Mouse (Mus musculus) kidney, embryonic 14.5 days (tissue): ENCODE measurements around the gene Cxcl10. TPM values are rescaled to one million over a fixed set of nuclear protein-coding genes. Genes with fewer than 3 reads are reported as not detected.

ENCODE experiments used
- ATAC-seq: fragments of 200-750 bp; cut with Nextera tagmentation; 2 replicates; pipeline ENCODE4 v1.8.0; 2017; ENCODE audit warnings: moderate number of reproducible peaks, mild to moderate bottlenecking, moderate TSS enrichment, moderate library complexity; ENCODE audit not compliant: low FRiP score, low TSS enrichment
- H3K27ac ChIP-seq: fragments of 300-500 bp; sonication (generic); 2 replicates; pipeline ENCODE4 v1.5.1; 2014; ENCODE audit warnings: low read depth, mild to moderate bottlenecking, low read length, moderate library complexity, mixed read lengths
- H3K27me3 ChIP-seq: fragments of 300-500 bp; sonication (generic); 2 replicates; pipeline ENCODE4 v1.6.1; 2014; ENCODE audit warnings: mild to moderate bottlenecking, low read length; ENCODE audit not compliant: control insufficient read depth, insufficient read depth
- H3K36me3 ChIP-seq: fragments of 300-500 bp; sonication (generic); 2 replicates; pipeline ENCODE4 v1.6.1; 2014; ENCODE audit warnings: low read length, mixed read lengths; ENCODE audit not compliant: control insufficient read depth, insufficient read depth
- H3K4me1 ChIP-seq: fragments of 300-500 bp; sonication (generic); 2 replicates; pipeline ENCODE4 v1.6.1; 2014; ENCODE audit warnings: low read length, mixed read lengths; ENCODE audit not compliant: control insufficient read depth, insufficient read depth
- H3K4me2 ChIP-seq: fragments of 300-500 bp; sonication (generic); replicated peaks from 2 replicates; pipeline ENCODE4 v1.6.1; 2014; ENCODE audit warnings: low read depth, mild to moderate bottlenecking, low read length
- H3K4me3 ChIP-seq: fragments of 300-500 bp; sonication (generic); 2 replicates; pipeline ENCODE4 v1.5.1; 2014; ENCODE audit warnings: mild to moderate bottlenecking, low read length
- H3K9ac ChIP-seq: fragments of 300-500 bp; sonication (generic); 2 replicates; pipeline ENCODE4 v1.6.1; 2014; ENCODE audit warnings: low read depth, mild to moderate bottlenecking, low read length, moderate library complexity
- H3K9me3 ChIP-seq: fragments of 300-500 bp; sonication (generic); 2 replicates; pipeline ENCODE4 v1.6.1; 2016; ENCODE audit warnings: low read length; ENCODE audit not compliant: control insufficient read depth
- WGBS: fragments of 180-500 bp; shearing (Covaris S2); extraction: QIAGEN DNeasy Blood & Tissue Kit; methylation state at CpG from one replicate; pipeline ENCODE4 v1.1.7; 2014; 5-methylcytosine and 5-hydroxymethylcytosine counted together
- polyA plus RNA-seq: library from polyadenylated mRNA; unstranded; fragments of >200 nt; fragmentation: Nextera tagmentation; extraction: Ambion mirVana; gene quantifications from 2 replicates; pipeline ENCODE4 v1.2.1, GENCODE M21; 2014

The Cxcl10 gene
- polyA plus RNA-seq, 1 experiment from 2014 or later = 0.84 TPM

GRCm38 (mm10) chr5:92386643-92387042, 38.0 kb upstream of the Cxcl10 start:
- no peak overlapping the region for H3K27ac ChIP-seq
- no peak for ATAC-seq
- H3K9ac ChIP-seq = no peak overlapping the region
- 28% methylated on average over 6 of the region's 6 CpGs for WGBS
- no peaks in the 10 kb centered on the region for H3K36me3 ChIP-seq
- peaks cover 14% of the 10 kb centered on the region for H3K27me3 ChIP-seq
- H3K4me3 ChIP-seq = no peak overlapping the region
- no peak overlapping the region for H3K4me2 ChIP-seq
- no peaks in the 10 kb centered on the region for H3K4me1 ChIP-seq
- H3K9me3 ChIP-seq = no peaks in the 10 kb centered on the region

DNA sequence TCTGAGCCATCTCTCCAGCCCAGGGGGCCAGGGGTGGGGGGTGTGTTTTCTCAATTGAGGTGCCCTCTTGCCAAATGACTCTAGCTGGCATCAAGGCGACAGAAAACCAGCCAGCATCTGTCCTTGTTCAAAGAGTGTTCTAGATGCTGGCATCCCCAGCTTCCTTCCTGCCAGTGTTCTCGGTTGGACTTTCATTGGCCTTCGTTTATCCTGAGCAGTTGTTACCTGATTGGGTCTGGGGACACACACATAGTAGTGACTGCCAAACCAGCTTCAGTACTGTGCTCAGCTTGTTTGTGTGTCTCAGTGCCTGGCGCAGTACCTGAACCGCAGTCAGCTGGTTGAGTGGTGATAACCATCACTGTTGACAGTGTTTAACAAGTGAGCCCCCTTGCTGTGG, 37.4 kb upstream of the Cxcl10 start:
- Histone ChIP-seq H3K9me3 (no peaks in the 10 kb centered on the region), H3K36me3 (no peaks in the 10 kb centered on the region), H3K4me2 (no peak overlapping the region), H3K27me3 (peaks cover 8% of the 10 kb centered on the region), H3K4me3 (no peak overlapping the region), H3K9ac (no peak overlapping the region), H3K27ac (no peak overlapping the region), H3K4me1 (no peaks in the 10 kb centered on the region)
- WGBS = 81% methylated on average over 5 of the region's 5 CpGs
- no peak for ATAC-seq

GRCm38 (mm10) chr5:92384855-92385254, 36.2 kb upstream of the Cxcl10 start:
- no peak for ATAC-seq
- Histone ChIP-seq H3K27me3 (peaks cover under 1% of the 10 kb centered on the region; the same call in 1 of the 2 replicates), H3K4me2 (no peak overlapping the region), H3K4me1 (no peaks in the 10 kb centered on the region), H3K36me3 (no peaks in the 10 kb centered on the region), H3K9ac (no peak overlapping the region), H3K27ac (no peak overlapping the region), H3K4me3 (no peak overlapping the region), H3K9me3 (no peaks in the 10 kb centered on the region)
- 57% methylated on average over 7 of the region's 7 CpGs for WGBS

DNA sequence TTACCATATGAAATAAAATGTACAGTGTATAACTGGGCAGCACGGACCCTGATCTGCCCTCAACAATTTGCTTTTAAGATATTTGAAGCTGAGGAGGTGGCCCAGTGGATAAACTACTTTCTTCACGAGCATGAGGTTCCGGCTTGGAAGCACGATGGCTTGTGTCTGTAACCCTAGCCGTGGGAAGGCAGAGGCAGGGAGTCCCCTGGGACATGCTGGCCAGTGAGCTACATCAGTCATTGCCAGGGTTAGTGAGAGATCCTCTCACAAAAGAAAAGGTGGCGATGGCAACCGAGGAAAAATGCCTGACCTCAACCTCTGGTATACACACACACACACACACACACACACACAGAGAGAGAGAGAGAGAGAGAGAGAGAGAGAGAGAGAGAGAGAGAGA, 35.1 kb upstream of the Cxcl10 start:
- Histone ChIP-seq H3K4me1 (no peaks in the 10 kb centered on the region), H3K36me3 (no peaks in the 10 kb centered on the region), H3K9me3 (no peaks in the 10 kb centered on the region), H3K27me3 (no peaks in the 10 kb centered on the region), H3K4me3 (no peak overlapping the region), H3K27ac (no peak overlapping the region), H3K4me2 (no peak overlapping the region), H3K9ac (no peak overlapping the region)
- 20% methylated on average over 7 of the region's 7 CpGs for WGBS
- ATAC-seq = no peak

DNA sequence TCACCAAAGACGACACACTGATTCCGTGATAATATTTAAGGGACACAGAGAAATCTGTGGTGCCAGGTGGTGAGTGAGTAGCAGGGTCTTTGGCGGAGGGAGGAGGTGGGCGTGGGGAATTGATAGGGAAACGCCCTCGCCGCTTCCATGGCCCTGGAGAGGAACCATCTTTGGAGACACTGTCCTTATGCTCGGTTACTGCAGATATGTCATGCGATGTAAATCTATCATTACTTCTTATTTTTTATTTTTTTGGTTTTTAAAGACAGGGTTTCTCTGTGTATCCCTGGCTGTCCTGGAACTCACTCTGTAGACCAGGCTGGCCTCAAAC, 33.6 kb upstream of the Cxcl10 start:
- WGBS = 68% methylated on average over 9 of the region's 9 CpGs
- no peak overlapping the region for H3K27ac ChIP-seq

DNA sequence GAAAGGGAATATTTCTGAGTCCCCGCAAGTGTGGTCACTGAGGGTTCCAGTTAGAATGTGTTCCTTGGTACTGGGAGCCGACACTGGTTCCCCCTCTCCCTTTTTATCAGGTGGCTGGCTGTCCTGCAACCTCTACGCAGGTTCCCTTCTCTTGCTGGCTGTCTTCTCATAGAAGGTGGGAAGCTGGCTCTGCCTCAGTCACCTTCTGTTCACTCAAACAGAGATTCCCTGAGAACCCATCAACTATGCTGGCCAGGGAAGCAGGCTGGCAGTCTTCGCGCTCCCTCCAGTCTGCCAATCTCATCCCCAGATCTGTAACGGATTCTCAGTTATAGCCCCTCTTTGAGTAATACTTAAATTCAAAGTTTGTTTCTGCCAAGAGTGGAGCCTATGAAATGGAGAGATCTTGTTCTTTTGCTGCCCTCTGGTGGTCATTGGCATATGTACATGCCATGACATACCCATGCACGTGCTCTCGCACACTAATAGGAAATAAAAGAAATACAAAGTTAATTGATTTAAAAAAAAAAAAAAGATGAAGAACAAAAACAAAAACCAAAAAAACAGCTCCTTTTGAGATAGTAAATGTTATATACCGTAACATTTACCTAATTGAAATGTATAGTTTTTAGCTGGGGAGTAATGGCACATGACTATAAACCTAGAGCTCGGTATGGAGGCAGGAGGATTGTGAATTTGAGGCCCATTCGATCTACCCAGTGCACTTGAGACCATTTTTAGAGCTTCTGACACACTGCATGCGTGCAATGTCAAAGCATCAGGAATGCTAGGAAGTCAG, 33.1 kb upstream of the Cxcl10 start:
- Histone ChIP-seq H3K27me3 (no peaks in the 10 kb centered on the region), H3K4me2 (no peak overlapping the region), H3K9ac (no peak overlapping the region), H3K4me1 (no peaks in the 10 kb centered on the region), H3K9me3 (no peaks in the 10 kb centered on the region), H3K36me3 (no peaks in the 10 kb centered on the region), H3K27ac (no peak overlapping the region), H3K4me3 (no peak overlapping the region)
- WGBS = 33% methylated on average over 12 of the region's 12 CpGs
- ATAC-seq = peak; percentile 80; the same call in 1 of the 2 replicates

More for the DNA sequence above, 33.6 kb upstream of the Cxcl10 start:
- Histone ChIP-seq H3K9ac (no peak overlapping the region), H3K4me1 (no peaks in the 10 kb centered on the region), H3K9me3 (no peaks in the 10 kb centered on the region), H3K4me2 (no peak overlapping the region), H3K36me3 (no peaks in the 10 kb centered on the region), H3K27me3 (no peaks in the 10 kb centered on the region), H3K4me3 (no peak overlapping the region)
- no peak for ATAC-seq

DNA sequence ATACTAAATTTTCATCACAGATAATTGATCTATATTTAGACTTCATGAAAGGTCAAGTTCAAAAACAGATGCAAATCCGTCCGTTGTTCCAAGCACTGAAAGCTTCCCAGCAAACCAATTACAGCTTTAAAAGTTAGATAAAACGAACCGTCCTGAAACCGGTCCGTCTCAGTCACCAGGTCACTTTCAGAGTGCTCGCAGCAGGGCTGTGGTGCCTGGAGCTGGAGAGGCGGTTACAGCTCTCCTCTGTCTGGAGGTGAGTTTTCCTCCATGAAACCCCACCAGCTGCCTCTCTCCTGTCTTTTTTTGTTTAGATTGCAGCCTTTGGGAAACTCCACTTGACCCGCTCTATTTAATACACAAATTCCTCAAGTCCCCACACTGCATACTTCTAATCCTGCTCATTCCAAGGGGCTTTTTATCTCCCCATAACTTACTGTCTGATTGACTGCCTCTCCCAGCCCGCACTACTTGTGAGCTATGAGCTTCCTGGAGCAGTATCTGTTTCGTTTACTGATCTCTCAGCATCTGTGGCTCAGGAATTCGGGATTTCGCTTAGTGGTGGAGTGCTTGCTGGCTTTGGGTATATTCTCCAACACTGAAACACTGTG, 28.2 kb upstream of the Cxcl10 start:
- Histone ChIP-seq H3K36me3 (no peaks in the 10 kb centered on the region), H3K4me1 (no peaks in the 10 kb centered on the region), H3K9me3 (no peaks in the 10 kb centered on the region), H3K27ac (no peak overlapping the region), H3K9ac (no peak overlapping the region), H3K4me2 (no peak overlapping the region), H3K4me3 (no peak overlapping the region), H3K27me3 (no peaks in the 10 kb centered on the region)
- ATAC-seq = no peak
- 34% methylated on average over 13 of the region's 13 CpGs for WGBS

DNA sequence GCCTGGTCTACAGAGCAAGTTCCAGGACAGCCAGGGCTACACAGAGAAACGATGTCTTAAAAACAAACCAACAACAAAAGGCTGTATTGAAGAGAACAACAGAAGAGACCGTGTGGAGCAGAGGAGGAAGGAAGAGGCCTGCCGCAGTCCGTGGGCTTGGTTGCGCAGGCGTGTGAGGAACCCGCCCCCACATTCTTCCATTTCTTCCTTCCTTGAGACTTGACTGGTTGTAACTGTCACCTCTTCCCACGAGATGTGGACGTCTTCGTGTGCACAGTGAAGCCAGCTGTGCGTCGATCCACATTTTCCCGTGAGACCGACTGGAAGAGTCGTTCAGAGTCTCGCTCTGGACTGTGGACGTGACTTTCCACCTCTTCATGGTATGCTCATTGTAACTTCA, 26.7 kb upstream of the Cxcl10 start:
- no peaks in the 10 kb centered on the region for H3K27me3 ChIP-seq
- H3K9ac ChIP-seq = no peak overlapping the region
- H3K27ac ChIP-seq = peak overlapping the region; percentile 67; the same call in 1 of the 2 replicates
- no peaks in the 10 kb centered on the region for H3K4me1 ChIP-seq
- WGBS = 62% methylated on average over 17 of the region's 17 CpGs
- no peak for ATAC-seq
- H3K36me3 ChIP-seq = no peaks in the 10 kb centered on the region
- H3K4me3 ChIP-seq = no peak overlapping the region
- H3K4me2 ChIP-seq = 0 out of 2 replicates have a peak overlapping the region, but pooled peaks have one; percentile 3
- no peaks in the 10 kb centered on the region for H3K9me3 ChIP-seq

- Histone ChIP-seq H3K4me3 (no peak overlapping the region), H3K27ac (peak overlapping the region; percentile 67; the same call in 1 of the 2 replicates), H3K4me2 (no peak overlapping the region), H3K9me3 (no peaks in the 10 kb centered on the region), H3K9ac (no peak overlapping the region), H3K27me3 (no peaks in the 10 kb centered on the region), H3K4me1 (no peaks in the 10 kb centered on the region), H3K36me3 (no peaks in the 10 kb centered on the region)
- 33% methylated on average over 6 of the region's 6 CpGs for WGBS
- no peak; the same call in 1 of the 2 replicates for ATAC-seq
These were observed 26.0 kb upstream of the Cxcl10 start for GRCm38 (mm10) chr5:92374721-92375142.
